Mouse (Mus musculus) G1E (cell line): ENCODE measurements around the gene Sft2d2.

ENCODE experiments used
- CTCF ChIP-seq: IDR thresholded peaks from 2 replicates; pipeline ENCODE4 v1.5.1; 2012; ENCODE audit warnings: low read depth, low read length, inconsistent platforms, mixed read lengths
- GATA1 ChIP-seq: IDR thresholded peaks from 2 replicates; pipeline ENCODE4 v1.6.1; 2012; ENCODE audit warnings: borderline replicate concordance, low read length, inconsistent platforms, mixed read lengths
- GATA2 ChIP-seq: IDR thresholded peaks from 2 replicates; pipeline ENCODE4 v1.6.1; 2012; ENCODE audit warnings: low read depth, low read length, inconsistent platforms, borderline replicate concordance
- TAL1 ChIP-seq: conservative IDR thresholded peaks from 2 replicates; pipeline ENCODE4 v1.6.1; 2012; ENCODE audit warnings: low read depth, low read length, inconsistent platforms, mixed read lengths

DNA sequence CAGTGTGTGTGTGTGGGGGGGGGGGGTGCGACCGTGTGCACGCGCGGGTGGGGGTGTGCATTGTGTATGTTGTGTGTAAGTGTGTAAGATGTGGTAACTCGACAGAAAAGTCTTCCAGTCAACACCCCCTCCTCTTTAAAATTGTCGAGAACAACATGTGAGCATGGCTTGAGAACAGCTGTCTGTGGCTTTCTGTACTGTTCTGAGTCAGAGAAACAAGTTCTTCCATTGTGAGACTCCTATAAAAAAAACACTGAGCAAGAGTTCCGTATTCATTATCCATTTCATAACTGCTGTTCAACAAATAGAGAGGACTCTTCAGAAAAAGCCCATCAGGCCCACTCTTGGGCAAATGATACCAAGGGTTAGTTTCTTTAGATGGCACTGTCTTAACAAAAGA, 6.5 kb upstream of the Sft2d2 start:
- TF ChIP-seq CTCF, result no peak
- no peak for TF ChIP-seq GATA2
- TF ChIP-seq GATA1, result no peak
- TF ChIP-seq TAL1, result no peak
